Mouse (Mus musculus) hindbrain, embryonic 16.5 days (tissue): ENCODE measurements around the gene Ikbkg. TPM values are rescaled to one million over a fixed set of nuclear protein-coding genes. Genes with fewer than 3 reads are reported as not detected.
"Not testable (repeated sequence)": the region's sequence is repeated elsewhere in the genome, so short reads cannot be mapped to it uniquely, and the experiment has no call there.

ENCODE experiments used
- ATAC-seq: fragments of 200-750 bp; cut with Nextera tagmentation; 2 replicates; pipeline ENCODE4 v1.8.0; 2017; ENCODE audit warnings: moderate TSS enrichment, moderate library complexity
- H3K27ac ChIP-seq: fragments of 300-500 bp; sonication (generic); 2 replicates; pipeline ENCODE4 v1.5.1; 2014; ENCODE audit warnings: low read depth, mild to moderate bottlenecking, control low read depth, low read length, moderate library complexity
- H3K27me3 ChIP-seq: fragments of 300-500 bp; sonication (generic); replicated peaks from 2 replicates; pipeline ENCODE4 v1.6.1; 2014; ENCODE audit warnings: low read length; ENCODE audit not compliant: control insufficient read depth, insufficient read depth
- H3K36me3 ChIP-seq: fragments of 300-500 bp; sonication (generic); 2 replicates; pipeline ENCODE4 v1.6.1; 2014; ENCODE audit warnings: mild to moderate bottlenecking, low read length, moderate library complexity, mixed read lengths; ENCODE audit not compliant: control insufficient read depth, insufficient read depth
- H3K4me1 ChIP-seq: fragments of 300-500 bp; sonication (generic); 2 replicates; pipeline ENCODE4 v1.6.1; 2014; ENCODE audit warnings: low read depth, low read length; ENCODE audit not compliant: control insufficient read depth, insufficient read depth
- H3K4me2 ChIP-seq: fragments of 300-500 bp; sonication (generic); 2 replicates; pipeline ENCODE4 v1.6.1; 2014; ENCODE audit warnings: mild to moderate bottlenecking, low read length, control low read depth, moderate library complexity
- H3K4me3 ChIP-seq: fragments of 300-500 bp; sonication (generic); 2 replicates; pipeline ENCODE4 v1.5.1; 2014; ENCODE audit warnings: mild to moderate bottlenecking, low read length, control low read depth, moderate library complexity
- H3K9ac ChIP-seq: fragments of 300-500 bp; sonication (generic); 2 replicates; pipeline ENCODE4 v1.6.1; 2014; ENCODE audit warnings: low read depth, mild to moderate bottlenecking, control low read depth, low read length, moderate library complexity
- H3K9me3 ChIP-seq: fragments of 300-500 bp; sonication (generic); 2 replicates; pipeline ENCODE4 v1.6.1; 2014; ENCODE audit warnings: mild to moderate bottlenecking, low read length, moderate library complexity; ENCODE audit not compliant: control insufficient read depth
- WGBS: fragments of 180-500 bp; shearing (Covaris S2); extraction: QIAGEN DNeasy Blood & Tissue Kit; methylation state at CpG from one replicate; pipeline ENCODE4 v1.1.7; 2014; 5-methylcytosine and 5-hydroxymethylcytosine counted together
- polyA plus RNA-seq: library from polyadenylated mRNA; unstranded; fragments of >200 nt; fragmentation: Nextera tagmentation; extraction: Ambion mirVana; gene quantifications from 2 replicates; pipeline ENCODE4 v1.2.1, GENCODE M21; 2015

The Ikbkg gene
- polyA plus RNA-seq, 1 experiment from 2014 or later: 14.3 TPM

GRCm38 (mm10) chrX:74428826-74429276 lies 35.8 kb downstream of the Ikbkg start, which contains the start of gene G6pdx:
Gene G6pdx (minus strand): TSS chrX:74429194.
- no peaks in the 10 kb centered on the region for H3K9me3 ChIP-seq
- H3K9ac ChIP-seq: peak within 1 kb of the TSS; percentile 62
- peaks cover 7% of the 10 kb centered on the region for H3K4me1 ChIP-seq
- peak; percentile 88 for ATAC-seq
- no peaks in the 10 kb centered on the region for H3K27me3 ChIP-seq
- peak within 1 kb of the TSS; percentile 83 for H3K27ac ChIP-seq
- peak within 1 kb of the TSS; percentile 57 for H3K4me3 ChIP-seq
- H3K4me2 ChIP-seq: peak within 1 kb of the TSS; percentile 62
- WGBS: 14% methylated on average over 20 of the region's 25 CpGs
- no peaks in the 10 kb centered on the region for H3K36me3 ChIP-seq

- Histone ChIP-seq H3K36me3 (no peaks in the 10 kb centered on the region), H3K9me3 (no peaks in the 10 kb centered on the region), H3K9ac (peak overlapping the region; percentile 62), H3K4me1 (peaks cover 7% of the 10 kb centered on the region), H3K4me3 (peak overlapping the region; percentile 57), H3K27ac (peak overlapping the region; percentile 83), H3K4me2 (peak overlapping the region; percentile 62), H3K27me3 (no peaks in the 10 kb centered on the region)
- WGBS: 28% methylated on average over 22 of the region's 22 CpGs
- peak; percentile 71 for ATAC-seq
Measured at GRCm38 (mm10) chrX:74429290-74429821, 36.3 kb downstream of the Ikbkg start.

GRCm38 (mm10) chrX:74451157-74451912 lies 58.2 kb downstream of the Ikbkg start:
- Histone ChIP-seq H3K27ac (no peak overlapping the region), H3K9ac (no peak overlapping the region), H3K4me1 (no peaks in the 10 kb centered on the region), H3K36me3 (no peaks in the 10 kb centered on the region), H3K9me3 (no peaks in the 10 kb centered on the region), H3K4me3 (no peak overlapping the region), H3K4me2 (no peak overlapping the region), H3K27me3 (no peaks in the 10 kb centered on the region)
- WGBS: 88% methylated on average over 4 of the region's 4 CpGs
- ATAC-seq: no peak

GRCm38 (mm10) chrX:74452773-74453172 lies 59.7 kb downstream of the Ikbkg start:
- WGBS: 11% methylated on average over 4 of the region's 4 CpGs
- Histone ChIP-seq H3K4me2 (no peak overlapping the region), H3K4me1 (no peaks in the 10 kb centered on the region), H3K27ac (no peak overlapping the region), H3K27me3 (no peaks in the 10 kb centered on the region), H3K4me3 (no peak overlapping the region), H3K36me3 (no peaks in the 10 kb centered on the region), H3K9ac (no peak overlapping the region), H3K9me3 (no peaks in the 10 kb centered on the region)
- ATAC-seq: peak; percentile 90

- not testable (repeated sequence) for H3K9me3 ChIP-seq, H3K4me1 ChIP-seq, H3K4me2 ChIP-seq, H3K27ac ChIP-seq, H3K4me3 ChIP-seq, H3K9ac ChIP-seq, ATAC-seq, H3K27me3 ChIP-seq, H3K36me3 ChIP-seq
- WGBS: 72% methylated on average over 13 of the region's 14 CpGs
Measured at GRCm38 (mm10) chrX:74481349-74481885, 88.3 kb downstream of the Ikbkg start, which contains the start of gene Gm6880. Gene Gm6880 (minus strand): TSS chrX:74481399.

GRCm38 (mm10) chrX:74497131-74497530 lies 104.0 kb downstream of the Ikbkg start:
- H3K4me1 ChIP-seq: no peaks in the 10 kb centered on the region
- H3K36me3 ChIP-seq: no peaks in the 10 kb centered on the region
- no peak overlapping the region for H3K27ac ChIP-seq
- WGBS: 60% methylated on average over 1 of the region's 1 CpGs
- no peak overlapping the region for H3K4me3 ChIP-seq
- no peaks in the 10 kb centered on the region for H3K27me3 ChIP-seq
- H3K9ac ChIP-seq: no peak overlapping the region
- no peaks in the 10 kb centered on the region for H3K9me3 ChIP-seq
- no peak overlapping the region for H3K4me2 ChIP-seq
- no peak for ATAC-seq

Other genes with a start within 250 kb of the Ikbkg start
- not detected in 2 replicates for gene Tex28, start 225.5 kb upstream of the Ikbkg start, polyA plus RNA-seq
- gene Tktl1, start 216.0 kb upstream of the Ikbkg start, polyA plus RNA-seq: 0.14 TPM in 1 of 2 replicates, not detected in the other
- 77.4 and 103 TPM in 2 replicates for gene Flna, start 143.5 kb upstream of the Ikbkg start, polyA plus RNA-seq
- gene Emd, start 138.6 kb upstream of the Ikbkg start, polyA plus RNA-seq: 13.1 and 14.8 TPM in 2 replicates
- 342 and 444 TPM in 2 replicates for gene Rpl10, start 122.5 kb upstream of the Ikbkg start, polyA plus RNA-seq
- gene Taz, start 111.4 kb upstream of the Ikbkg start, polyA plus RNA-seq: 78.4 and 79.0 TPM in 2 replicates
- 4.4 and 4.7 TPM in 2 replicates for gene Dnase1l1, start 111.0 kb upstream of the Ikbkg start, polyA plus RNA-seq
- 331 and 347 TPM in 2 replicates for gene Atp6ap1, start 96.2 kb upstream of the Ikbkg start, polyA plus RNA-seq
- gene Gdi1, start 88.3 kb upstream of the Ikbkg start, polyA plus RNA-seq: 978 and 991 TPM in 2 replicates
- gene Fam50a, start 80.3 kb upstream of the Ikbkg start, polyA plus RNA-seq: 61.5 and 61.7 TPM in 2 replicates
- gene Plxna3, start 64.2 kb upstream of the Ikbkg start, polyA plus RNA-seq: 38.2 and 49.4 TPM in 2 replicates
- gene Lage3, start 39.7 kb upstream of the Ikbkg start, polyA plus RNA-seq: 69.7 and 78.4 TPM in 2 replicates
- 72.9 and 74.6 TPM in 2 replicates for gene Ubl4a, start 20.1 kb upstream of the Ikbkg start, polyA plus RNA-seq
- 7.5 and 8.2 TPM in 2 replicates for gene Slc10a3, start 19.9 kb upstream of the Ikbkg start, polyA plus RNA-seq
- gene Fam3a, start within 50 bp of the Ikbkg start, polyA plus RNA-seq: 35.5 and 37.9 TPM in 2 replicates
- 46.0 and 50.8 TPM in 2 replicates for gene G6pdx, start 35.9 kb downstream of the Ikbkg start, polyA plus RNA-seq
- not detected in 2 replicates for gene Gm6880, start 88.1 kb downstream of the Ikbkg start, polyA plus RNA-seq
- gene Olfr1326-ps1, start 181.6 kb downstream of the Ikbkg start, polyA plus RNA-seq: not detected in 2 replicates
- gene Olfr1325, start 199.4 kb downstream of the Ikbkg start, polyA plus RNA-seq: not detected in 2 replicates